ENCODE assay signal across 11 mouse cellular contexts in genomic region chr5:99387185-99387981, GRCm38 (mm10).
DNase-seq lines count a peak whose midpoint lies in the region; ATAC-seq and TF ChIP-seq lines count a peak whose summit lies in the region.
"Had no signal": no experiment of that assay in that cellular context is flagged by ENCODE, and none has a peak within 500 bp of the region (broad histone marks: within the 10 kb centered on the region; RNA-seq: fewer than 3 reads in every experiment).

No protein-coding gene starts in this region.

- no peak for TF ChIP-seq CTCF in liver, postnatal 0 days (IDR thresholded peaks at IDR 0.05; ENCODE audit: low read depth)

- peak; percentile 82 for TF ChIP-seq EP300 in liver, postnatal 0 days (IDR thresholded peaks at IDR 0.05; ENCODE audit: low read depth)

- DNase-seq in frontal cortex, adult 2 months (ENCODE audit: extremely low spot score in 1 of 2, low spot score in 1 of 2): peak; percentile 69 to 85
- peak; percentile 59 for DNase-seq in kidney, postnatal 14 days
- peak; percentile 57 for DNase-seq in liver, postnatal 0 days
- no peak for DNase-seq in hindbrain, embryonic 10.5 days (ENCODE audit: low spot score)
- DNase-seq in thymus, postnatal 36 days: no peak
- DNase-seq in urinary bladder, postnatal 10 days (ENCODE audit: low spot score): no peak
- DNase-seq in ovary, postnatal 36 days (ENCODE audit: low spot score): no peak
- DNase-seq: thymus, postnatal 14 days had no signal

- no peaks in the 10 kb centered on the region for H3K36me3 ChIP-seq in heart, embryonic 13.5 days
- H3K36me3 ChIP-seq in liver, postnatal 0 days (replicated peaks; ENCODE audit: insufficient read depth, low read length): no peaks in the 10 kb centered on the region
- no peaks in the 10 kb centered on the region for H3K36me3 ChIP-seq in hindbrain, embryonic 10.5 days
- H3K36me3 ChIP-seq: limb, embryonic 15.5 days had no signal

- H3K27ac ChIP-seq in heart, embryonic 13.5 days (replicated peaks): peak overlapping the region; percentile 60
- peak overlapping the region; percentile 86 for H3K27ac ChIP-seq in liver, postnatal 0 days (ENCODE audit: low read depth)
- H3K27ac ChIP-seq in hindbrain, embryonic 10.5 days: no peak overlapping the region
- H3K27ac ChIP-seq: limb, embryonic 15.5 days had no signal

- ATAC-seq in heart, embryonic 13.5 days (ENCODE audit: extremely low read depth, insufficient number of reproducible peaks, low FRiP score, low TSS enrichment): peak; percentile 55
- peak; percentile 92 for ATAC-seq in liver, postnatal 0 days

- no peak overlapping the region for H3K4me3 ChIP-seq in heart, embryonic 13.5 days
- no peak overlapping the region for H3K4me3 ChIP-seq in liver, postnatal 0 days (ENCODE audit: low read depth, low read length)
- H3K4me3 ChIP-seq in hindbrain, embryonic 10.5 days: no peak overlapping the region
- H3K4me3 ChIP-seq: erythroblast, embryonic 14.5 days; limb, embryonic 15.5 days had no signal

- WGBS in heart, embryonic 13.5 days: 57% methylated on average over 17 of the region's 17 CpGs
- WGBS in liver, postnatal 0 days (ENCODE audit: insufficient replicate concordance): 52% methylated on average over 17 of the region's 17 CpGs
- 65% methylated on average over 17 of the region's 17 CpGs for WGBS in hindbrain, embryonic 10.5 days

- no peaks in the 10 kb centered on the region for H3K9me3 ChIP-seq in heart, embryonic 13.5 days
- no peaks in the 10 kb centered on the region for H3K9me3 ChIP-seq in liver, postnatal 0 days (ENCODE audit: low read length)
- H3K9me3 ChIP-seq in hindbrain, embryonic 10.5 days: no peaks in the 10 kb centered on the region
- H3K9me3 ChIP-seq: limb, embryonic 15.5 days had no signal

- H3K4me1 ChIP-seq in heart, embryonic 13.5 days: peaks cover 37% of the 10 kb centered on the region
- H3K4me1 ChIP-seq in liver, postnatal 0 days (ENCODE audit: insufficient read depth): peaks cover 13% of the 10 kb centered on the region
- peaks cover 66% of the 10 kb centered on the region for H3K4me1 ChIP-seq in hindbrain, embryonic 10.5 days (replicated peaks)
- H3K4me1 ChIP-seq: limb, embryonic 15.5 days had no signal

- no peak overlapping the region for H3K4me2 ChIP-seq in heart, embryonic 13.5 days
- H3K4me2 ChIP-seq in liver, postnatal 0 days (ENCODE audit: low read depth, low read length): no peak overlapping the region
- H3K4me2 ChIP-seq: limb, embryonic 15.5 days had no signal

- H3K9ac ChIP-seq in heart, embryonic 13.5 days: no peak overlapping the region
- H3K9ac ChIP-seq in liver, postnatal 0 days (replicated peaks): no peak overlapping the region
- H3K9ac ChIP-seq: limb, embryonic 15.5 days had no signal

- H3K27me3 ChIP-seq in heart, embryonic 13.5 days (replicated peaks): no peaks in the 10 kb centered on the region
- H3K27me3 ChIP-seq in liver, postnatal 0 days (ENCODE audit: insufficient read depth, low read length): no peaks in the 10 kb centered on the region
- peaks cover 99% of the 10 kb centered on the region for H3K27me3 ChIP-seq in hindbrain, embryonic 10.5 days (ENCODE audit: insufficient read depth, poor library complexity, severe bottlenecking)
- H3K27me3 ChIP-seq: limb, embryonic 15.5 days had no signal

Comparison
In these comparisons a context has a peak if more than half of its experiments do, and no peak if none do; other contexts are left out.
1. DNase-seq: peak in frontal cortex, adult 2 months (2 of 2), kidney, postnatal 14 days (single experiment) and liver, postnatal 0 days (single experiment); none in hindbrain, embryonic 10.5 days (single experiment), thymus, postnatal 36 days (0 of 2), urinary bladder, postnatal 10 days (single experiment) and ovary, postnatal 36 days (single experiment).